Mouse (Mus musculus): ENCODE measurements around the gene Trim59. TPM values are rescaled to one million over a fixed set of nuclear protein-coding genes. Genes with fewer than 3 reads are reported as not detected.

The Trim59 gene
- total RNA-seq (2021): under 1 TPM; 0.50 to 0.69 TPM
- long read RNA-seq, experiment 1: 0 reads
- long read RNA-seq, experiment 2, partial matches to known transcripts: 0 of 1 reads
- long read RNA-seq, experiment 2, other reads (novel, unspliced or antisense): 1 of 1 reads

DNA sequence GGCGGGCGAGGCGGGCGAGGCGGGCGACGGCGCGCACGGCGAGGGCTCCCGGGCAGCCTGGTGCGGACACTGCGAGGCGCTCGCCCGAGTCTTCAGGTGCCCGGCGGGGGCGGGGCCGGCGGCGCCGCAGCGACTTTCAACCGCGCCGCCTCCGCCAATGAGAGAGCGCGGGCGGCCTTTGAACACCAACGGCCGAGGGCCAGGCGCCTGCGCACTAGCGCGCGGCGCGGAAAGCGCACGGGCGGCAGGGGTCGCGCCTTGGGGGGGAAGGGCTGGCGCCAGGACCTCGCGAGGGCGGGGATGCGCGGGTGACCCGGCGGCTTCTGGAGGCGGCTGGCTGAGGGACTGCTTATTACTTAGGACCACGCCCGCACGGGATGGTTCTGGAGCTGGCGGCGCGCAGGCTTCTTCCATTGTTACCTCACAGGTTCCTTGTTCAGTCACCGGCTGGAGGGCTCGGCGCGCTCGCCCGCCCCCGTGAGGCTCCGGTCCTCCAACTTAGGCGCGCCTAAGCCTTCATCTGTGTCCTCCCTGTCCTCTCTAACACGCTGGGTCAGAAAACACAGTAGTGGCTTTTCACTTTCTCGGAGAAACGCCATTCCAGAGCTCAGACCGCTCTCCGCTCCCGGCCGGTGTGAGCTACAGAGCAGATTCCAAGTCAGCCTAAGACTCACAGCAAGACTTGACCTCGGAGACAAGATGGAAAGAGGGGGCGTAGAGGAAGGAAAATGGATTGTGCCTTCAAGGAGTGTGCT lies at the start of gene Trim59:
Gene Trim59, minus strand, starts transcription at position 111 of the 755 bp plus-strand sequence.
- intact Hi-C loops (cut with DNase I): no loop called here
- Histone ChIP-seq H3K4me3 (peak within 1 kb of the TSS; percentile 90), H3K27ac (peak within 1 kb of the TSS; percentile 75)
- DNase-seq: peak; percentile 93
- TF ChIP-seq CTCF (IDR thresholded peaks at IDR 0.05): peak; percentile 33; the same call in 1 of the 2 replicates

DNA sequence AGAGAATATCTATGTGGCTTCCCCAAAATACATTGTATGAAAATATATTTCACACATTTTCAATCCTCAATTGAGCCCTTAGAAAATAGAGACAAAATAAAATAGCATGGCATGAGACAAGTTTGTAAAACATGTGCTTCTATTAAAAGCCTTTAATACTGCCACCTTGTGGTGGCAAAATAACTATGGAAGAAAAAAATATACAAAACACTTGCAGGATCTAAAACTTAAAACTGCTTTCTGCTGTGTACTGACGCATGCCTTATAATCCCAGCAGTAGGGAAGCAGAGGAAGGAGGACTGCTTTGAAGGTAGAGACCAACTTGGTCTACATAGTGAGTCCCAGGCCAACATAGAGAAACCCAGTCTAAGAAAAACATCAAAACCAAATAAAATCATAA lies 19.4 kb upstream of the Trim59 start:
- peak; percentile 71 for TF ChIP-seq CTCF (IDR thresholded peaks at IDR 0.05)
- no peak for DNase-seq
- Histone ChIP-seq H3K4me3 (no peak overlapping the region), H3K27ac (no peak overlapping the region)
- intact Hi-C loops (cut with DNase I): no loop called here

GRCm38 (mm10) chr3:69062764-69063163 lies 18.2 kb upstream of the Trim59 start:
- Histone ChIP-seq H3K4me3 (no peak overlapping the region), H3K27ac (no peak overlapping the region)
- intact Hi-C loops (cut with DNase I): no loop called here
- DNase-seq: no peak
- no peak for TF ChIP-seq CTCF (IDR thresholded peaks at IDR 0.05)

DNA sequence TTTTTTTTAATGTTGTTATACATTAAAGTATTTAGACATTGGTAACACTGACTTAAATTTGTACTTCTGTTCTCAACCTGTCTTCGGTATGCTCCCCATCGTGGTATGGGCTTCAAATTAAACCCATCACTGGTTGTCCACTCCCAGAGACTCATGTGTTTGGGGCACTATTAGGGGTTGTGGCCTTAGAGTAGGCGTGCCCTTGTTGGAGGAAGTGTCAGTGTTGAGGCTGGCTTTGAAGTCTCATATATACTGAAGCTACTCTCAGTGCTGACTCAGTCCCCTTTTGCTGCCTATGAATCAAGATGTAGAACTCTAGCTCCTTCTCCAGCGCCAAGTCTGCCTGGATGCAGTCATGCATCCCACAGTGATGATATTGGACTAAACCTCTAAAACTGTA lies 16.1 kb upstream of the Trim59 start:
- H3K4me3 ChIP-seq: no peak overlapping the region
- intact Hi-C loops (cut with DNase I): no loop called here
- H3K27ac ChIP-seq: no peak overlapping the region
- DNase-seq: no peak
- TF ChIP-seq CTCF (IDR thresholded peaks at IDR 0.05): no peak

- no peak for DNase-seq
- Histone ChIP-seq H3K27ac (no peak overlapping the region), H3K4me3 (no peak overlapping the region)
- no peak for TF ChIP-seq CTCF (IDR thresholded peaks at IDR 0.05)
- intact Hi-C loops (cut with DNase I): no loop called here
These were observed 11.3 kb upstream of the Trim59 start for GRCm38 (mm10) chr3:69055871-69056270.

DNA sequence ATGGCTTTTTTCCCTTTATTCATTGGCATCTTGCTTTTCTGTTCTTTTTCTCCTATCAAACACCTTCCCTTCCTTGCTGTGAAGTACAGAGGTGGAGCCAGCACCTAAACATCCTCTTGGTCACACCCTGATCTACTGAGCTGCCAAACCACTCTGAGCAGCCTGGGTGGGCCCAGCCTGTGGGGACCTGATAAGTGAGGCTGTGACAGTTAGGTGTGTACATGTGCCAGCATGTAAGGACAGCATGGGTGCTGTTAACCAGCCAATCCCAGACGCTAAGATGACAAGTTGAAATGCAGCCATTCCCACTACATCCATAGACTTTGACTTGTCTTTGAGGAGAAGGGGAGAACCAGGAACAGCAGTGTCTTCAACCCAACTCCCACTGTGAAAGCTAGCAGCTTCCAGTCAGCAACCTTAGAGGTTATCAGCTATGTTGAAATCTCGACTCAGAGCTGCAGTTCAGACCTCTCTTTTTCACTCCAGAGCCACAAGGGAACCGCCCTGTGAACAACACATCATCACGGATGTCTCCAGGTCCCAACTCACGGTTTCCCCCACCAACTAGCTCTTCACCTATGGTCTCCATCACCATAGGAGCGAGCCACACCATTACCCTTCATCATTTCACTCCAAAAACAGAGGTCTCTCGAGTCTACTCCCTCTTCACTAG lies 10.3 kb upstream of the Trim59 start:
- intact Hi-C loops (cut with DNase I): no loop called here
- H3K27ac ChIP-seq: no peak overlapping the region

DNA sequence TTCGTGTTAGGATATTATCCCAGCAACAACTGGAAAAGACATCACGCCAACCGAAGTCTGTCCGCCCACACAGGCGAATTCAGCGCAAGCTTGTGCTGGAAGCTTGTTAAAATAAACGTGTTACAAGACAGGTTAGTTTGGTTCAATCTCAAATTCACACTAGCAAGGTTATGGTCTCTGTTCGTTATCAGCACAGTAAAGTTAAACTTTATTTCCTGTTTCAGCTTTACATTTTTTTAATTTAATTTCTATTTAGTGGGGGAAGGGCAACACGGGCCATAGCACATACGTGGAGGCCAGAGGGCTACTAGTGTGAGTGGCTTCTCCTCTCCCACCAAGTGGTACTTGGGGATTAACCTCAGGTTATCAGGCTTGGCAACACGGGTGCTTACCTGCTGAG lies 7.3 kb upstream of the Trim59 start:
- Histone ChIP-seq H3K27ac (no peak overlapping the region), H3K4me3 (no peak overlapping the region)
- no peak for TF ChIP-seq CTCF (IDR thresholded peaks at IDR 0.05)
- no peak for DNase-seq
- intact Hi-C loops (cut with DNase I): no loop called here

More for the DNA sequence above, 10.3 kb upstream of the Trim59 start:
- no peak for TF ChIP-seq CTCF (IDR thresholded peaks at IDR 0.05)
- DNase-seq: no peak
- no peak overlapping the region for H3K4me3 ChIP-seq

- DNase-seq: no peak
- intact Hi-C loops (cut with DNase I): no loop called here
- no peak for TF ChIP-seq CTCF (IDR thresholded peaks at IDR 0.05)
- H3K4me3 ChIP-seq: no peak overlapping the region
- H3K27ac ChIP-seq: no peak overlapping the region
These were observed 4.5 kb upstream of the Trim59 start for GRCm38 (mm10) chr3:69049011-69049410.

DNA sequence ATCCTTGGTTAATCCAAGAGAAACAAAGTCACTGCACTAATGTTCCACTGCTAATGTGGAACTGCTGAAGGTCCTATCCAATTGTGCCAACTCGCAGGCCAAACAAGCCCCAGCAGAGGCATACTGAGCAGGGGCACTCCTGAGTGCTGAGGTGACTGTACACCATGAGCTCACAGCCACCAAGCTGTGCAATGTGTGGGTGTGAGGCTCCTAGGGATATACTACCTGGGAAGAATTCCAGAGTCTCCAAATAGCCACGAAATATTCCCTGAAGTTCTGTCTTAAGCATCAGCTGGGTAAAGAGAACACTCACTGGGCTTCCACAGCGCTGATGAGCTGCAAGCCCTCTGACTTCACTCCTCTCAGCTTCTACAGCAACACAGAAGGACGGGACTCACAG lies 3.1 kb upstream of the Trim59 start:
- no peak for TF ChIP-seq CTCF (IDR thresholded peaks at IDR 0.05)
- intact Hi-C loops (cut with DNase I): no loop called here
- no peak overlapping the region for H3K4me3 ChIP-seq
- no peak for DNase-seq
- no peak overlapping the region for H3K27ac ChIP-seq

GRCm38 (mm10) chr3:69046509-69046908 lies 2.0 kb upstream of the Trim59 start:
- no peak for DNase-seq
- intact Hi-C loops (cut with DNase I): no loop called here
- no peak for TF ChIP-seq CTCF (IDR thresholded peaks at IDR 0.05)
- H3K27ac ChIP-seq: no peak overlapping the region
- no peak overlapping the region for H3K4me3 ChIP-seq

GRCm38 (mm10) chr3:69045750-69046149 lies 1.2 kb upstream of the Trim59 start:
- peak overlapping the region; percentile 90 for H3K4me3 ChIP-seq
- TF ChIP-seq CTCF (IDR thresholded peaks at IDR 0.05): no peak
- no peak overlapping the region for H3K27ac ChIP-seq
- DNase-seq: no peak
- intact Hi-C loops (cut with DNase I): no loop called here

GRCm38 (mm10) chr3:69045400-69045703 lies 797 bp upstream of the Trim59 start:
- intact Hi-C loops (cut with DNase I): no loop called here
- no peak for TF ChIP-seq CTCF (IDR thresholded peaks at IDR 0.05)
- Histone ChIP-seq H3K4me3 (peak overlapping the region; percentile 90), H3K27ac (peak overlapping the region; percentile 75)
- no peak for DNase-seq

DNA sequence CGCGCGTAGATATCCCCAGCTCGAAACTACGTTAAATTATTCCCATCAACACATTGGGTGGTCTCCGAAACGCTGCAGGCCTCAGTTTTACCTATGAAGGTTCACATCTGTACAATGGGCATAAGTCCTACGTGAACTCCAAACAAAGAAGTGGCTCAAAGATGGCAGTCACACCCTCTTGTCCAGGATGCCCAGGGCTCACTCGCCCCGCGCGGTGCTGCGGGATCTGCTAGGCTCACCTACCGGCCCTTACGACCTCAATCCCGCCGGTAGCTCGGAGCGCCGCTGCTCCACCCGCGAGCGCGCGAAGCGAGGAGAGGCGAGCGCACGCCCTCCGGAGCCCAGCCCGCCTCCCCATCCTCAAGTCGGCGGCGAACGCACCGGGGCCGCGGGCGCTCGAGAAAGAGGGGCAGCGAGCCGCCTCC lies 376 bp downstream of the Trim59 start:
- DNase-seq: no peak
- Histone ChIP-seq H3K27ac (peak overlapping the region; percentile 75), H3K4me3 (peak overlapping the region; percentile 90)
- no peak for TF ChIP-seq CTCF (IDR thresholded peaks at IDR 0.05)
- intact Hi-C loops (cut with DNase I): no loop called here
